Mouse (Mus musculus) liver, embryonic 14.5 days (tissue): ENCODE results near the gene Scg3. TPM values are rescaled to one million over a fixed set of nuclear protein-coding genes. Genes with fewer than 3 reads are reported as not detected.

Experiments
- ATAC-seq: fragments of 200-750 bp; cut with Nextera tagmentation; 2 replicates; pipeline ENCODE4 v1.8.0; 2017; ENCODE audit warnings: moderate number of reproducible peaks, mild to moderate bottlenecking, moderate library complexity; ENCODE audit not compliant: insufficient read depth
- DNase-seq, 3 experiments: peaks; one replicate each; pipeline ENCODE4 v3.0.0-alpha.2; 2012 to 2013; ENCODE audit warnings: low read depth in 3 of 3, low spot score in 3 of 3
- H3K27ac ChIP-seq: fragments of 300-500 bp; sonication (generic); 2 replicates; pipeline ENCODE4 v1.5.1; 2014; ENCODE audit warnings: moderate library complexity, mild to moderate bottlenecking, control low read depth, inconsistent platforms
- H3K27me3 ChIP-seq: fragments of 300-500 bp; sonication (generic); 2 replicates; pipeline ENCODE4 v1.6.1; 2014; ENCODE audit warnings: mild to moderate bottlenecking, low read length, moderate library complexity; ENCODE audit not compliant: control insufficient read depth, insufficient read depth
- H3K36me3 ChIP-seq: fragments of 300-500 bp; sonication (generic); replicated peaks from 2 replicates; pipeline ENCODE4 v1.6.1; 2014; ENCODE audit warnings: low read depth; ENCODE audit not compliant: control insufficient read depth, insufficient read depth
- H3K4me1 ChIP-seq, 2 experiments: fragments of 200-500 bp in 1 of 2; fragments of 300-500 bp in 1 of 2; sonication (generic) in 1 of 2; replicated peaks; 2 replicates each; pipeline ENCODE4 v1.6.1; 2012 to 2014; ENCODE audit warnings: antibody characterized with exemption in 1 of 2, inconsistent platforms in 1 of 2, low read length in 1 of 2; ENCODE audit not compliant: control insufficient read depth in 2 of 2, insufficient read depth in 2 of 2
- H3K4me2 ChIP-seq: fragments of 300-500 bp; sonication (generic); 2 replicates; pipeline ENCODE4 v1.6.1; 2014; ENCODE audit warnings: low read depth, mild to moderate bottlenecking, control low read depth, moderate library complexity
- H3K4me3 ChIP-seq, 2 experiments: fragments of 200-500 bp in 1 of 2; fragments of 300-500 bp in 1 of 2; sonication (generic) in 1 of 2; 2 replicates each; pipeline ENCODE4 v1.5.1; 2012 to 2014; ENCODE audit warnings: low read depth in 2 of 2, low read length in 2 of 2, mild to moderate bottlenecking in 2 of 2, control low read depth in 1 of 2, inconsistent platforms in 1 of 2, moderate library complexity in 1 of 2; ENCODE audit not compliant: insufficient read depth in 1 of 2
- H3K9ac ChIP-seq: fragments of 300-500 bp; sonication (generic); replicated peaks from 2 replicates; pipeline ENCODE4 v1.6.1; 2014; ENCODE audit warnings: mild to moderate bottlenecking, control low read depth, moderate library complexity
- H3K9me3 ChIP-seq: fragments of 300-500 bp; sonication (generic); 2 replicates; pipeline ENCODE4 v1.6.1; 2016; ENCODE audit warnings: low read length, mixed read lengths; ENCODE audit not compliant: control insufficient read depth
- CTCF ChIP-seq: IDR thresholded peaks from 2 replicates; pipeline ENCODE4 v1.5.1; 2016; ENCODE audit warnings: antibody characterized with exemption, low read depth, control low read depth
- EP300 ChIP-seq: IDR thresholded peaks from 2 replicates; pipeline ENCODE4 v1.6.1; 2016; ENCODE audit warnings: antibody characterized with exemption, low read depth
- WGBS: fragments of 180-500 bp; shearing (Covaris S2); extraction: QIAGEN DNeasy Blood & Tissue Kit; methylation state at CpG from one replicate; pipeline ENCODE4 v1.1.7; 2014; ENCODE audit not compliant: insufficient replicate concordance; 5-methylcytosine and 5-hydroxymethylcytosine counted together
- polyA plus RNA-seq, 2 experiments: library from polyadenylated mRNA; depleted of rRNA in 1 of 2; stranded (reverse) in 1 of 2; unstranded in 1 of 2; fragments of >200 nt; fragmentation: Nextera tagmentation in 1 of 2; extraction: Ambion mirVana in 1 of 2; gene quantifications; 2 replicates each; pipeline versions ENCODE4 v1.2.1 to v1.2.3; 2012 to 2014

Scg3 gene
- polyA plus RNA-seq, 2 experiments = 0.04 TPM; not detected in 1

- H3K9ac ChIP-seq = no peak overlapping the region
- no peak overlapping the region for H3K4me3 ChIP-seq
- TF ChIP-seq CTCF = no peak
- TF ChIP-seq EP300 = no peak
- H3K27me3 ChIP-seq = no peaks in the 10 kb centered on the region; the same call in 1 of the 2 replicates
- DNase-seq (no peak), ATAC-seq (no peak)
- WGBS = 67% methylated on average over 5 of the region's 5 CpGs
- H3K4me2 ChIP-seq = no peak overlapping the region
- H3K4me1 ChIP-seq = no peaks in the 10 kb centered on the region
- no peak overlapping the region for H3K27ac ChIP-seq
- no peaks in the 10 kb centered on the region for H3K36me3 ChIP-seq
- H3K9me3 ChIP-seq = no peaks in the 10 kb centered on the region
These were observed 3.2 kb downstream of the Scg3 start for GRCm38 (mm10) chr9:75680606-75681005.

- no peak for ATAC-seq
- H3K9me3 ChIP-seq = no peaks in the 10 kb centered on the region
- no peak overlapping the region for H3K27ac ChIP-seq
- no peak overlapping the region for H3K9ac ChIP-seq
- no peaks in the 10 kb centered on the region for H3K36me3 ChIP-seq
- no peak overlapping the region for H3K4me3 ChIP-seq
- H3K4me1 ChIP-seq = no peaks in the 10 kb centered on the region
- TF ChIP-seq CTCF = no peak
- TF ChIP-seq EP300 = no peak
- no peaks in the 10 kb centered on the region; the same call in 1 of the 2 replicates for H3K27me3 ChIP-seq
- no peak overlapping the region for H3K4me2 ChIP-seq
- DNase-seq = no peak
- WGBS = 47% methylated on average over 4 of the region's 4 CpGs
These were observed 4.2 kb downstream of the Scg3 start for GRCm38 (mm10) chr9:75679629-75680028.

GRCm38 (mm10) chr9:75678341-75678740 lies 5.5 kb downstream of the Scg3 start:
- Histone ChIP-seq H3K4me1 (no peaks in the 10 kb centered on the region), H3K36me3 (no peaks in the 10 kb centered on the region), H3K9me3 (no peaks in the 10 kb centered on the region), H3K27ac (no peak overlapping the region), H3K27me3 (no peaks in the 10 kb centered on the region), H3K4me2 (no peak overlapping the region), H3K4me3 (no peak overlapping the region), H3K9ac (no peak overlapping the region)
- DNase-seq (no peak), ATAC-seq (no peak)
- TF ChIP-seq EP300 (no peak), CTCF (no peak)
- 70% methylated on average over 7 of the region's 7 CpGs for WGBS

GRCm38 (mm10) chr9:75676226-75676625 lies 7.6 kb downstream of the Scg3 start:
- ATAC-seq (no peak), DNase-seq (no peak)
- H3K9ac ChIP-seq = no peak overlapping the region
- no peaks in the 10 kb centered on the region for H3K9me3 ChIP-seq
- no peak overlapping the region for H3K27ac ChIP-seq
- TF ChIP-seq CTCF (no peak), EP300 (no peak)
- no peaks in the 10 kb centered on the region for H3K4me1 ChIP-seq
- no peak overlapping the region for H3K4me2 ChIP-seq
- H3K36me3 ChIP-seq = no peaks in the 10 kb centered on the region
- H3K4me3 ChIP-seq = no peak overlapping the region
- WGBS = 57% methylated on average over 7 of the region's 7 CpGs
- H3K27me3 ChIP-seq = no peaks in the 10 kb centered on the region

- WGBS = 55% methylated on average over 6 of the region's 6 CpGs
- no peak for TF ChIP-seq EP300
- TF ChIP-seq CTCF = no peak
- H3K4me1 ChIP-seq = no peaks in the 10 kb centered on the region
These were observed 11.1 kb downstream of the Scg3 start for GRCm38 (mm10) chr9:75672769-75673168.

More at GRCm38 (mm10) chr9:75672769-75673168, 11.1 kb downstream of the Scg3 start:
- H3K9me3 ChIP-seq = no peaks in the 10 kb centered on the region
- no peak overlapping the region for H3K4me2 ChIP-seq
- ATAC-seq (no peak), DNase-seq (no peak)
- no peaks in the 10 kb centered on the region for H3K27me3 ChIP-seq
- H3K36me3 ChIP-seq = no peaks in the 10 kb centered on the region
- H3K9ac ChIP-seq = no peak overlapping the region
- H3K4me3 ChIP-seq = no peak overlapping the region
- no peak overlapping the region for H3K27ac ChIP-seq
